Mouse (Mus musculus): ENCODE results near the gene Sfxn2. TPM values are rescaled to one million over a fixed set of nuclear protein-coding genes. Genes with fewer than 3 reads are reported as not detected.

Sfxn2 gene
- total RNA-seq (2021): 1 to 10 TPM; 4.3 to 7.1 TPM

DNA sequence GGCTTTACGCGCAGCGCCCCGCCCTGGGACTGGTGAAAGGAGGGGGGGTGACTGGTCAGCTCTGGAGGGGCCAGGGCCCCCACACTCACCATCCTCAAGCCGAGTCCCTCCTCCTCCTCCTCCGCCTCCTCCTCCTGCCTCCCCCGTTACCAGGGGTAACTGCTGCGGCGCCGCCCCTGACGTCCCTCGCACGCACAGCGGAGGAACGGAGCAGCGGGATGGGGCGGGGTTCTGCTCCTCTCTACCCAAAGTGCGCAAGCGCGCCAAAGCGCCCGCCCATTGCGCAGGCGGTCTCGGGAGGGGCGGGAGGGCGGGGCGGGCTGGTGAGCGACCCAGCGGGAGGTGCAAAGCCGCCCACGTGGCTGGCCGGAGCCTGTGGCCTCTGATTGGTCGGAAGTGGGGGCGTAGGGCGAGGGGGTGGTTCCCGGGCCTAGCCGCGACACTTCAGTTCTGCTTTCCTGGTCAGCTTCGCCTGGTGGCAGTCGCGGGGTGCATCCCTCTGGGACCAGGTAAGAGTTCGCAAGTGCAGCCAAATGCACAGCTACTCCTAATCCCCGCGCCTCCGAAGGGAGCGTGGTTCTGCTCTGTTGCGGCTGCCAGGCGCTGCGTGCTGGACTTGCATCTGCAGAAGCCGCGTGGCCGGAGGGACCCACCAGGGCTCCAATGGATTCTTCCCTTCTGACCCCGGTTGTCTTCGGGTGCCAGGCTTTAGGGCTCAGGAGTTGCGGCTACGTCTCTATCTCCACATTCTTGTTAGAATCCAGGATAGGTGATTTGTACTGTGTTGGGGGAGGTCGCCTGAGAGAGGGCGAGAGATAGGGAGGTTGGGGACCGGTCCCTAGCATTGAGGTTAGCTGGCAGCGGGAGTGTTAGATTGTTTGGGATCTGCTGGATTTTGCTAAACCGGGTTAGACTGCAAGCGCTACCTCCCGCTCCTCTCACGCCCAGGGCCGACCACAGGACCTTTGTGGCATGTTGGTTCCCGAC, at the start of gene Sfxn2, which contains the start of gene Arl3:
TSS of gene Sfxn2 (plus strand) at position 415 of the 987 bp plus-strand sequence.
TSS of gene Arl3 (minus strand) at position 248 of the 987 bp plus-strand sequence.
- intact Hi-C loops (cut with DNase I): loop anchor here (2.0 to 10.0 kb wide), 2 partner anchors 70 to 282 kb away; no protein-coding TSS in a partner anchor
- peak; percentile 93 to 95 for DNase-seq (ENCODE audit: low spot score in 2 of 2)

DNA sequence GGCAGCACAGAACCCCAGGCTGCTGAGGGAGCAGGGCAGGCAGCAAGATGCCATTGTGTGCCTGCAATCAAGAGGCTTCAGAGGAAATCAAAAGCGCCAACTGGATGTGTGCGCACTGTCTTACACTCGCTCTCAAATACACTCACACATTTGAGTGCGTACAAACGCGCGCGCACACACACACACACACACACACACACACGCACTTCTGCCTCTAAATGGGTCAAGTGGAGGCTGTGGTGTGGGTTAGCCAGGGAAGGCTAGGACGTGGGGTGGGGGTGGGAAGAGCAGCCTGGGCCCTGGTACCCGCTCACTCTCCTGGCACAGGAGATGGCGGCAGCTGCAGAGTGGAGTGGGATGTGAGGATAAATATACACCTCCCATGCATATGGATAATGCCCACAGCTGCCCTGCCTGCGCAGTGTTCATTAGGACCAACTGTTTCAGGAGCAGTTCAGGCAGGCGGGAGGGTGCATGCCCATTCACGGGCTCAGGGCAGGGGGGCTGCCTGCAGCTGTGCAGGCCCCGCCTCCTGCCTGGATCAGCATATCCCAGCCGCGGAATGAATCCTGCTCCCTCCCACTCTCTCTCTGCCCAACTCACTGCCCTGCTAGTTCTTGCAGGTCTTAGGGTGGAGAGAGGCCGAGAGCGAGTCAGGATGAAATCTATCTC, 49.5 kb upstream of the Sfxn2 start:
- intact Hi-C loops (cut with DNase I): loop anchor here (2.0 kb wide), 1 partner anchor 21 kb away; no protein-coding TSS in a partner anchor
- peak; percentile 80 to 83 for DNase-seq (ENCODE audit: low spot score in 2 of 2)

DNA sequence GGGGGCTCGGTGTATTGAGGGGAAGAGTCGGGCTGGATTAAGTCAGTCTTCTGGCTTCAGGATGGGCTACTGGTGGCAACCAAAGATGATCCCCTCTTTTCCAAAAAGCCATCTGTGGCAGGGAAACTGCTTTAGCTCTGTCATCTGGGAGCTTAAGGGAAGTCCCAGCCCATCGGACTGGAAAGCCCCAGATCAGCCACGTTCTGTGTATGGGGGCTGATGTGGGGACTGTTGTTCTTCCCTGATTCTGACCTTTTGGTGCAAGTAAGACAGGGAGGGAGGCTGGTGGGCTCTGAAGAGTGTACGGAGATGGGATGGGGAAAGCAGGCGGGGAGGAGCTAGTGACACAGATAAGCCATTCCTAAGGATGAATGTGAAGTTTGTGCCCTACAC, 49.0 kb upstream of the Sfxn2 start:
- no peak for DNase-seq (ENCODE audit: low spot score in 2 of 2)
- intact Hi-C loops (cut with DNase I): loop anchor here (2.0 kb wide), 1 partner anchor 21 kb away; no protein-coding TSS in a partner anchor

DNA sequence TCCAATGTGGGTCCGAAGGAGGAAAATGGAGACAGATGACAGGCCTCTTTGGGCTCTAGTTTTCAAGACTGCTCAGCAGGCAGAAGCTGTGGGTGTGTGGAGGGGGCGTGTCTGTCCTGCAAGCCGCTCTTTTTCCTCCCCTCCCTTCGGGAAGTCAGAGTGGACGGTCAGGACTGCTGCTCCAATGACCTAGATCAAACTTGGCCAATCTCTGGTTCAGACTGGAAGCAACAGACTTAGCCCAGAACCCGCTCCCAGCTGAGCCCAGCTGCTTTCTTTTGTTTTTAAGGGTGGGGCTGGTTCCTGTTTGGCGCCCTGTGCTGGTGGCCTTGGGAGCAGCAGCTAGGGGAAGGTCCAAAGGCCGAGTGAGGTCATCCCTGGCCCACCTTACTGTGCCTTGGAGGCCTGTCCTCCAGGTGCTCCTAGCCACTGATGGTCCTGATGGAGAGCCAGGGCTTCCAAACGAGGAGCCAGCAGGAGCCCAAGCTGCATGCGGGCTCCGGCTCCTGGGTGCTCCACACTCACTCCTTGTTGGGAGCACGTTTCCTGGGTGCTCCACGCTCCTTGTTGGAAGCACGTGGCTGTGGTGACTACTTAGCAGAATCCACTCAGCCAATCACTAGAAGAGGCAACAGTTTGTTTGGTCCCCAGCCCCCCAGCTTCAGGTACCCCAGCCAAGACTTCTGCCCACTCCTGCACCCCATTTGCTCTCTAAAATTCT, 48.4 kb upstream of the Sfxn2 start:
- intact Hi-C loops (cut with DNase I): loop anchor here (2.0 to 5.0 kb wide), 2 partner anchors 22 to 127 kb away; partner anchors contain the start of genes Actr1a and Sufu
- no peak for DNase-seq (ENCODE audit: low spot score in 2 of 2)

DNA sequence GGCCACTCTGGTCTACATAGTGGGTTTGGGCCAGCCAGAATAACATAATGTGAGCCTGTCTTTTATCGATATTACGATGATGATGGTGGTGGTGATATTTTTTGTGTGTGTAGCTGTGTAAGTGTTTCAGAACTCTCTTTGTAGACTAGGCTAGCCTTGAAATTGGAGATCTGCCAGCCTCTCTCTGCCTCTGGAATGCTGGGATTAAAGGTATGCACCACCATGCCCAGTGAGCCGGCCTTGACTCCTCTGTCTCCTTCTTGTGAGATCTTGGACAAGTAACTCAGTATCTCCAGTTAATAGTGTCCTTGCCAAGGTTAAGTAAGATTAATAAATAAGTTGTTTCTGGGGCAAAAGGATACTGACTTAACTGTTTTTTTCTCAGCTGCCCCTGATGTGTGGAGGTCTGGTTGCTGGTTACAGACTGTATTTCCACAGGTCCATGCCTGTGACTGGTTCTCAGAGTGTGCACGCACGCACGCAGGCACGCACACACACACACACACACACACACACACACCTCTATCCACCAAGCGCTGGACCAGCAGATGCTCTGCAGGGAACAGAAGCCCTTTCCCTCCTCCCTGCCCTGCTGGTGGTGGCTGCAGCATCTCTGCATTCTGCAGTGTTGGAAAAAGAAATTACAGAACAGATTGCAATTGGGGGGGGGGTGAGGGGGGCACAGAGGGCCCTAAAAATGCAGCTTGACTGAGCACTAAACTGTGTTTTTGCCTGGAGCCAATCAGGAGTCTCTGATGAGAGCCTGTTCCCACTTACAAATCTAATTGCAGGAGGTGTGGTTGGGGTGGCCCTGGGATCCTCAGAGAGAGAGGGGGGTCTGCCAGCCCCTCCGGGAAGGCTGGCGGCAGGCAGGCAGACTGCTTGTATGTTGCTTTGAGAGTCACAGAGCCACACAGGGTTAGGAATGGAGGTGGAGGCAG, 47.2 kb upstream of the Sfxn2 start:
- intact Hi-C loops (cut with DNase I): loop anchor here (2.0 to 5.0 kb wide), 2 partner anchors 23 to 129 kb away; partner anchors contain the start of genes Actr1a and Sufu
- DNase-seq (ENCODE audit: low spot score in 2 of 2): no peak

DNA sequence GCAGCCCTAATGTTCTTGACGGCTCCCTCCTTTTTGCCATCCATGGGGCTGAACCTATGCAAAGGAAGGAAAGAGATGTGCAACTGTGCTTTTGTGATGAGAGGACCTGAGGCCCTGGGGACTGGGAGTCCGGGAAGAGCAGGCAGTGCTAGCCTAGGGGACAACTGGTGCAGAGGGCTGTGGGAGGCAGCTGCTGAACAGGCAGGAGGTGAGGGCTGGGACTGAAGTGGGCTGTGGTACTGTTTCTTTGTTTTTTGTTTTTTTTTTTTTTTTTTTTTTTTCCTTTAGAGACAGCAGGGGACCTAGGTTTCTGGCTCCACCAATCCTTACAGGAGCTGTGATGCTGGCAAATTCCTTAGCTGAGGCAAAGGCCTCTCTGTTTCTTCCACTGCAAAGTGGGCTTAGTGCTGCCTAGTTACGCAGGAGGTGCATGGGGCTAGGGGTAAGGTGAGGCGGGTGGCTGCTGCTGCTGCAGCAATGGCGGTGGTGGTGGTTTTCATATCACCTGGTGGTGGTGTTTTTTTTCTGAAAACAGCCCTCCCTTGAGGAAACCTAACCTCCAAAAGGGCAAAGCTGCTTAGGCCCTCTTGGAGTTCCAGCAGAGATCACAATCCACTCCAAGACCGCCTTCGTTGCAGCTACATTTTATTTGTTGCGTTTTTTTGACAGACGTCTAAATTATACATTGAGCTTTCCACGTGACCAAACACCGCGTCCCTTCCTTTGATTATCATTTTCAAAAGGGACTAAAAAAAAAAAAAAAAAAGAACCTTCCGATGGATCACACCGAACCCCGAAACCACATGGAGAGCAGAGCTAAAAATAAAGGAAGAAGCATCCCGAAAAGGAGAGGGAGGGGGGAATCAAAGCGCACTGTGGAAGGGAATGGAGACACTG, 45.3 kb upstream of the Sfxn2 start:
- no peak for DNase-seq (ENCODE audit: low spot score in 2 of 2)
- intact Hi-C loops (cut with DNase I): loop anchor here (5.0 kb wide), 1 partner anchor 131 kb away; the partner anchor contains the start of genes Actr1a and Sufu

DNA sequence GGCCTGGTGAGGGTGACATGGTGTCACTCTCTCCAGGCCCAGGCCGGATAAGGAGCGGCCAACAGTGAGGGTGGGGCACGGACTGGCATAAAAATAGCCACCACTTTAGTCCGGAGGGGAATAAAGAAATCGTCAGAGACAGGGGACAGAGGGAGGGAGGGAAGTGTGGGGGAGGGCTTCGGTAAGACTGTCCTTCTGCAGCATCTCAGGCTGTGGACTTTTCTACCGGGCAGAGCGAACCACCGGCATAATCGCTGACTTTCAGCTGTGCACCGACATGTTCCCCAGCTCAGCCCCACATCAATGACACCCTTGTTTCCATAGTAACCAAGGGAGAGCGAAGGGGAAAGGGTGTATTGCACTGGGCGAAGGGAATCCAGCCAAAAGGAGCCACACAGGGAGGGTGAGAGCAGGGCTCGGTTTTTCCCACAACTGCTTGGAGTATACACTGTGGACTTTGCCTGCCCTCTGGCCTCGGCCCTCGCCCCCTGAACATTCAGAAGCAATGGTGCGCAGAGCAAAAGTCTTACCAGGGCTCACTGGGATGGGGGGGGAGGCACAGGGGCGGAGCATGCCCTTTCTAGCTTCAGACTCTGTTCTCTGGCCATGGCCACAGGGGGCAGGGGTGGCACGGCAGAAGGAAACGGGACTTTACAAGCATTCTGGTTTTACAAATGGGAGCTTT, 44.5 kb upstream of the Sfxn2 start:
- intact Hi-C loops (cut with DNase I): loop anchor here (5.0 kb wide), 1 partner anchor 131 kb away; the partner anchor contains the start of genes Actr1a and Sufu

DNA sequence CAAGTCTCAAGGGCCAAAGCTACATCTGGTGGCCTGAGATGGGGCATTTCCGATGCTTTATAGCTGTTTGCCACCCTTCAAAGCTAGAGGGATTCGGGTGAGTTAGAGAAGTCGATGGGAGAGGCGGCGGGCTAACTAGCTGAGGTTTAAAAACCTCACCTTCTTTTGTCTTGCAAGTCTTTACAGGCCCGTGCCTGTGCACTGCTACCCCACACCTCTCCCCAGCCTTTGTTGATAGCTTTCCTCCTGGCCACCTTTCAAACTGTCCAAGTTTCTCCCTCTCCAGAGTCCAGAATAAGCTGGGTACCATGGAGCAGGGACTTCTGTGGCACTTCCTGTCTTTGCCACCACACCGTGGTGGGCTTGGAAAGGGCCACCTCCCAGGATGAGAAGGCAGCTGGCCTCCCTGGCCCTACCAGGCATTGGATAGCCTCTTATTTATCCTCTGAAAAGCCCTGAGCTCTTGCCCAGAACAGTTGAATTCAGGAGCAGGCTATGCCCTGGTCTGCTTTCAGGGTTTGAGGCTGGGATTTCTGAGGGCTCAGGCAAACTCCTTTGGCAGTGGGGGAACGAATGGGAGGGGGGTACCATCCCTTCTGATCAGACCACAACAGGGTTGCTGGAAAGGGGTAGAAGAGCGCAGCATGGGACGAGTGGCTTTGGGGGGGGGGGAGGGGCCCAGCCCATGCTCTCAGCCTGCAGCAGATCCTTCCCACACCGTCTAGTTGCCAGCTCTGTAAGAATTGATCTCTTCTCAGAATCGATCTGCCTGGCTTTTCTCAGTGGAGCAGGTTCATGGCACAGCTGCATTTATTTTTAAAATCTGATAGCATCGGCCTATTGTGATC, 43.3 kb upstream of the Sfxn2 start:
- intact Hi-C loops (cut with DNase I): loop anchor here (5.0 kb wide), 1 partner anchor 133 kb away; the partner anchor contains the start of genes Actr1a and Sufu

More for the DNA sequence above, 44.5 kb upstream of the Sfxn2 start:
- DNase-seq (ENCODE audit: low spot score in 2 of 2): peak in 1 of 2 experiments; percentile 44

DNA sequence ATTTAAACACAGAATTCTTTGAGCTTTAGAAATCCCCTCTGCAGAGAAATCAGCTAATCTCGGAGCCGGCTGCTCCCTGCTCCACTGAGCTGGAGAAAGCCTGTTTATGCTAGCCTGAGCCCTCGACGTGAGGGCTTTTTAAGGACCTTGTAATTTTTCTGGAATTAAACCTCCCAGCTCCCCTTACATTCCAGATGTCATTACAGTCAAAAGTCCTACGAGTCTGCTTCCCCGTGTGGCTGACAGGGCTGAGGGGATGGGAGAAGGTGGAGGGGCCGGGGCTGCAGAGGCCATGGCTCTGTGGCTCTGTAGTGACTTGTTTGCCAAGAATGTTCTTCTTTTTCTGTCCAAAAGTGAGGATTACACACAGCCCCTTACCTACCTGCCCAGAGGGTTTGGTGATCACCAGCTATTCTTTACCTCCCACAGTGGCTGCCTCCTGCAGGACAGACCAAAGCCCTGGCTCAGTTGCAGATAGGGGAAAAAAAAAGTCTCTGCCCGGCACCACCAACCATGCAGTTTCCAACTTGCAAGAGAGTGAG, 42.6 kb upstream of the Sfxn2 start:
- no peak for DNase-seq (ENCODE audit: low spot score in 2 of 2)
- intact Hi-C loops (cut with DNase I): no loop called here

More for the DNA sequence above, 43.3 kb upstream of the Sfxn2 start:
- DNase-seq (ENCODE audit: low spot score in 2 of 2): no peak

DNA sequence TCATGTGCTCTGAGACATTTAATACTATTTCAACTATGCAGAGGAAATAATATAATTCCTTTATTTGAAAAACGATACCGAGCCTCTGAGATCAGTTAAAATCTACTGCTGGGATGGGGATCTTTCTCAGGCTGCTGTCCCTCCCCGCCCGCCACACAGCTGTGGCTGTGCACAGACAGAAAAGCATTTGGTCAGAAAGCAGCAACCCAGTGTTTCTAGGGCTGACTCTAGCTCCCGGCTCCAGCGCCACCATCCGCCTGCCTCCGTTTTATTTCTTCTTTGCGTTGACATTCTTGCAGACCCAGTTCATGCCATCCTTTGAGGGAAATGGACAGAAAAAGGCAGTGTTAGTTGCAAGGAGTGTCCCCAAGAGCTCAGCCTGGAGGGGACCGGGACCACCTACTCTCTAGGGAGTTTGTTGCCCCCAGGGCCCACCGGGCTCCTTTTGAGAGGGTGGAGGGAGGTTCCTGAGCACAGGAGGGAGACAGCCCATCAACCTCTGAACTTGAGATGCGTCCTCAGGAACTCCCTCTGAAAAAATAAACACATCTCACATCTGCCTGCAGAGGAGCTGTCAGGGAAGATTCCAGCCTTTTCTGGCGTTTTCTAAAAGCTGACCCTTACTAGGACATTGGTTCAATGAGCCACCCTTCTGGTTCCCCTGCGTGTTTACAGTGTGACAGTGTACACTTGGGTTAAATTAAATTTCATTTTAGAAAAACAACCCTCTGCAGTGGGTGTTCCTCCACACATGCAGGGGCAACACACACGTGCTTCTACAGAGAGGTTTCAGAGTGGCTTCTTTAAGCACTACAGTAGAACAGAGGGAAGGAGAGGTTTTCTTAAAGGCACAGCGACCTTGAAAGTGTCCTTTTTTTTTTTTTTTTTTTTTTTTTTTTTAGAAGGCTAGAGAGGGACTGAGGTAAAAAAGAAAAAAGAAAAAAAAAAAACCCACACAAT, 41.8 kb upstream of the Sfxn2 start:
- intact Hi-C loops (cut with DNase I): no loop called here
- no peak for DNase-seq (ENCODE audit: low spot score in 2 of 2)

DNA sequence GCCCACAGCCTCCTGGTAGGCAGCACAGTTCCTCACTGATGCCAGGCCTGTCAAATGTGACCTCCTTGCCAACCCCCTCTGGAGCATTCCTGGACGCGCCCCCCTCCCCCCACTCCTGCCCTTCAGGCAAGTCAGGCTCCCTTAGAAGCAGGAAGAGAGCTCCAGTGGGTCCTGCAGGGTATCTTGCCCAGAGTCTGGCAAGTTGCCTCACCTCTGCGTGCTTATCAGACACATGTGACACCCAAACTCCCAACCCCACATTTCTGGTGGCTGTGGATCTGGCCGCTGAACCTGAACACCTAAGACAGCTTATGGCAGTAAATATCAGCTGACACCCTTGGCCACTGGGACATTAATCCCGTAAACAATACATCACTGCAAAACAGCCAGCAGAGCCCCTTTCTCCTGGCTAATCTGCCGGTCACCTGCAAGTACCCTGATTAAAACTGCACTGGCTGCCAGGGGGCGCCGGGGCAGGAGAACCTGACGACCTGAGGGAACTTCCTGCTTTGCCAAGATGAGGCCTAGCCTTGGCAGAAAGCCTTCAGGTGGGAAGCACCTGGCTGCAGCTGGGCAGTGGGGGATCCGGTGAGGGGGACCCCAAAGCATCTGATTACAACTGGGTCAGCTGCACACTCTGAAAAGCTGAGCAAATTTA, 41.0 kb upstream of the Sfxn2 start:
- no peak for DNase-seq (ENCODE audit: low spot score in 2 of 2)
- intact Hi-C loops (cut with DNase I): no loop called here

DNA sequence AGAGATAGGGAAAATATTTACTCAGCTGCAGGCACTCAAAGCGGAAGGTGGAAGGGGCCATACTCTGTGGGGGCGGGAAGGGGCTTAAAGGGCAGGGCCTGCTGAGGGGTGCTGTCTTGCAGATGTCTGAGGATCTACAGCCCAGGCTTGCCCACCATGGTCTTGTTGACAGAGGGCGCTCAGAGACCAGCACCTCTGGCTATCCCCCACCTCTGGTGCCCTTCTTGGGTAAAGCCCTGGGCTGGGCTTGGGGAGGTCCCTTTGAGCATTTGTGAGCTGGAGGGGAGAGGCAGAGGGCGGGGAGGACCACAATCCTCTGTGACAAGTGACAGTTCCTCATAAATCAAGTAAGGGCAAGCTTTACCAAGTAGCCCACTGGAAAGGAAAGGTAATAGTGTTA, 40.1 kb upstream of the Sfxn2 start:
- intact Hi-C loops (cut with DNase I): no loop called here
- DNase-seq (ENCODE audit: low spot score in 2 of 2): no peak

DNA sequence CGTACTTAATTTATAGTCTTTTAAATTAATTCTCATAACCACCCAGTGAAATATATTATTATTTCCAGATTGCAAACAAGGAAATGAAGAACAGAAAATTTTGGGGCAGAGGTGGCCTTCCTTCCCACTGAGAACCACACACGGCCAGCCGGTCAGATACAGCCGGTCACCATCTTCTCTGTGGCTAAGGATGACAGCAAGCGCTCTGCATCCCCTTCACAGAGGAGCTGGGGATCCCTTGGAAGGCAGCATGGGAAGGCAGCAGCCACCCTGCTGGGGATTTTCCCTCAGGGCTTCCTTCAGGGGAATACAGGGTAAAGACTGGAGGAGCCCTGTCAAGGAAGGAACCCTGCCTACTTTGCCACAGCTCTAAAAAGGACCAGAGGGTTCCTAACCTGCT, 39.6 kb upstream of the Sfxn2 start:
- intact Hi-C loops (cut with DNase I): no loop called here
- no peak for DNase-seq (ENCODE audit: low spot score in 2 of 2)

DNA sequence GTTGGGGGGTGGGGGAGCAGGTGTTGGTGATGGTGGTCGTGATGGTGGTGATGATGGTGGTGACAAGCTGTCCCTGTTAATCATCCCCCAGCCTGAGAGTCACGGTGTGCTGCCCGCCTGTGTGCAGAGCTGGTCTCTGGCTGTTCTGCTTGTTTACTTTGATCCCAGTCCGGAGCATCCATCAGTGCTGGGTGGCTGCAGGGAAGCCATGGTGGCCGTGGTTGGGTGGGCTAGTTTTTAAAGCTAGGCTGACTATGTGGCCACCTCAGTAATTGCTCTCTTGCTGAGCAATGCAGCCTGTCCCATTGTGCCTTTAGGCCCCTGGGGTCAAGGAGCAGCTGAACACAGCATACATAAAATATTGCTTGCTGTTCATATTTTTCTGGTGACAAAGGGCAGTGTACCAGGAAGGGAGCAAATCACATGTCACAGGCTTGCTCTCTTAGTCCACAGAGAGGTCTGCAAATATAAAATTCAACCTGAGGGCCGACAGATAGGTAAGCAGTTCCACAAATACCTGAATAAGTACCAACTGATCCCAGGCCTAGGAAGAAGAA, 38.5 kb upstream of the Sfxn2 start:
- DNase-seq (ENCODE audit: low spot score in 2 of 2): no peak
- intact Hi-C loops (cut with DNase I): no loop called here
